Mouse (Mus musculus): ENCODE measurements around the gene Fam124a. TPM values are rescaled to one million over a fixed set of nuclear protein-coding genes. Genes with fewer than 3 reads are reported as not detected.

Fam124a gene
- polyA plus RNA-seq, 1 experiment from 2014 or later, result 71.2 TPM

Other genes with a start within 250 kb of the Fam124a start
- gene Gucy1b2, start 99.4 kb upstream of the Fam124a start, polyA plus RNA-seq (2015; fragmentation: Nextera tagmentation; extraction: Ambion mirVana), result 0.26 and 0.38 TPM in 2 replicates
- gene Gm4131, start 11.2 kb downstream of the Fam124a start, polyA plus RNA-seq (2015; fragmentation: Nextera tagmentation; extraction: Ambion mirVana), result 0.27 TPM in 2 replicates
- gene Serpine3, start 107.9 kb downstream of the Fam124a start, polyA plus RNA-seq (2015; fragmentation: Nextera tagmentation; extraction: Ambion mirVana), result not detected in 2 replicates
- gene Ints6, start 205.4 kb downstream of the Fam124a start, polyA plus RNA-seq (2015; fragmentation: Nextera tagmentation; extraction: Ambion mirVana), result 13.9 and 17.3 TPM in 2 replicates

Measured in neural tube, embryonic 15.5 days (tissue).